Mouse (Mus musculus): Measurements from ENCODE around the gene Etfrf1. TPM values are rescaled to one million over a fixed set of nuclear protein-coding genes. Genes with fewer than 3 reads are reported as not detected.

The Etfrf1 gene
- polyA plus RNA-seq, 1 experiment, result 5.1 TPM

DNA sequence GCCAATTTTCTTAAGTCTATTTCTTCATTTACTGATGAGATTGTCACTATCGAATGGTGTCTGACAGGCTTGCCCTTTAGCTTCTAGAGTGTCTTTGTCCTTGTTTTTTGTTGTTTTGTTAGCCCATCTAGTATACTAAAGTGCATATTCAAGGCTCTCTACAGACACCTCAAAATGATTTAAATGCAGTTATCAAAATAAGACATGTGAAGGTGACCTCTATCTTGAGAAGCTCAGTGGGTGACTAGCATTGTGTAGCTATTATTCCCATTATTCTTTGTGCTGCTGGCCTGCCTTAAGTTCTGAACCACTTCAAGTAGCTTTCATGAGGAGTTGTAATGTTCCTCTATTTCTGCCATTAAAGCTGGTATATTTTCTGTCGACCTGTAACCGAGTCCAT is 4.9 kb downstream of the Etfrf1 start:
- no peak for DNase-seq
- Histone ChIP-seq H3K27ac (ENCODE audit: control insufficient read depth, insufficient read depth, low read length) (no peak overlapping the region), H3K4me1 (replicated peaks; ENCODE audit: control insufficient read depth, insufficient read depth, low read length) (no peaks in the 10 kb centered on the region), H3K36me3 (ENCODE audit: control insufficient read depth, insufficient read depth, low read length) (peaks cover 29% of the 10 kb centered on the region), H3K4me3 (ENCODE audit: control insufficient read depth, insufficient read depth, low read length) (no peak overlapping the region), H3K27me3 (ENCODE audit: control insufficient read depth, insufficient read depth, low read length) (no peaks in the 10 kb centered on the region)
- no peak for TF ChIP-seq POLR2A (IDR thresholded peaks at IDR 0.05; ENCODE audit: control insufficient read depth, extremely low read depth, insufficient read depth, low read length, poor library complexity)
- no peak for TF ChIP-seq CTCF (IDR thresholded peaks at IDR 0.05; ENCODE audit: borderline replicate concordance, control insufficient read depth, extremely low read depth, insufficient read depth, low read length, poor library complexity)
- 89% methylated on average over 3 of the region's 3 CpGs for WGBS

DNA sequence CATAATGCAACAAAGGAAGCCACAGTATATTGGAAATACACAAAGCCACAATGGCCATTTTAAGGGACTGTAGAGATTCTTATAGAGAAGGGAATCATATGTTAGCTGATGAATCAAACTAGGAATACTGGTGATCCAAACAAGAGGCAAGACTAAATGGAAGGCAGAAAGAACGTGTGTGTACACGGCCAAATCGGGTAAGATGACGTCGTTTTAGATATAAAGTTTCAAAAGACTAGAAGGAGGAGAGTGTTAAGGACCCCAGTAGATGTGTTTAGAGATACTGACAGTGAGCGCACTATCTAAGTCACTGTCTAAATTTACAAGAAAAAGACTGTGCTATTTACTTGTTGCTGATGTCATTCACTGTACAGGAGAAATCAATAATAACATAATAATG is 13.3 kb downstream of the Etfrf1 start:
- H3K36me3 ChIP-seq (ENCODE audit: control insufficient read depth, insufficient read depth, low read length), result peaks cover 32% of the 10 kb centered on the region
- WGBS, result 97% methylated on average over 6 of the region's 6 CpGs
- H3K27me3 ChIP-seq (ENCODE audit: control insufficient read depth, insufficient read depth, low read length), result no peaks in the 10 kb centered on the region
- no peak for TF ChIP-seq CTCF (IDR thresholded peaks at IDR 0.05; ENCODE audit: borderline replicate concordance, control insufficient read depth, extremely low read depth, insufficient read depth, low read length, poor library complexity)
- TF ChIP-seq POLR2A (IDR thresholded peaks at IDR 0.05; ENCODE audit: control insufficient read depth, extremely low read depth, insufficient read depth, low read length, poor library complexity), result no peak
- no peak overlapping the region for H3K4me3 ChIP-seq (ENCODE audit: control insufficient read depth, insufficient read depth, low read length)
- no peaks in the 10 kb centered on the region for H3K4me1 ChIP-seq (replicated peaks; ENCODE audit: control insufficient read depth, insufficient read depth, low read length)
- DNase-seq, result no peak
- no peak overlapping the region for H3K27ac ChIP-seq (ENCODE audit: control insufficient read depth, insufficient read depth, low read length)

DNA sequence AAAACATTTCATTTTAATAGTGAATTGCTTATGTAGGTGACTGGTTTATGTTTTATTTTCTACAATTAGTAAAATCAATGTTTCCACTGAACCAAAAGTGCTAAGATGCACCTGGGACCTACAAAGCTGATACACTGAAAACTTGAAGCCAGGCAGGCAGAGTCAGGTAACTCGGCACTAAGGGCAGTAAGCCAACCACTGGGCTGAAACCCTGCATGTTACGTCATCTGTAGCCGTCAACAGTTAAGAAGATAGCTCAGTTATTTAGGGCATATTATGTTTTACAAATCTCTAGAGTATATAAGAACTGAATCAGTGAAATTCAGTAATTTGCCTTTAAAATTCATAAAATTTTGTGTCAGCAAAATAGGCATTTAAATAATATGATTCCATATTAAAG is 15.4 kb downstream of the Etfrf1 start:
- TF ChIP-seq CTCF (IDR thresholded peaks at IDR 0.05; ENCODE audit: borderline replicate concordance, control insufficient read depth, extremely low read depth, insufficient read depth, low read length, poor library complexity) (no peak), POLR2A (IDR thresholded peaks at IDR 0.05; ENCODE audit: control insufficient read depth, extremely low read depth, insufficient read depth, low read length, poor library complexity) (no peak)
- DNase-seq, result no peak
- Histone ChIP-seq H3K27me3 (ENCODE audit: control insufficient read depth, insufficient read depth, low read length) (no peaks in the 10 kb centered on the region), H3K36me3 (ENCODE audit: control insufficient read depth, insufficient read depth, low read length) (peaks cover 33% of the 10 kb centered on the region), H3K4me1 (replicated peaks; ENCODE audit: control insufficient read depth, insufficient read depth, low read length) (no peaks in the 10 kb centered on the region), H3K4me3 (ENCODE audit: control insufficient read depth, insufficient read depth, low read length) (no peak overlapping the region), H3K27ac (ENCODE audit: control insufficient read depth, insufficient read depth, low read length) (no peak overlapping the region)
- 94% methylated on average over 3 of the region's 3 CpGs for WGBS

DNA sequence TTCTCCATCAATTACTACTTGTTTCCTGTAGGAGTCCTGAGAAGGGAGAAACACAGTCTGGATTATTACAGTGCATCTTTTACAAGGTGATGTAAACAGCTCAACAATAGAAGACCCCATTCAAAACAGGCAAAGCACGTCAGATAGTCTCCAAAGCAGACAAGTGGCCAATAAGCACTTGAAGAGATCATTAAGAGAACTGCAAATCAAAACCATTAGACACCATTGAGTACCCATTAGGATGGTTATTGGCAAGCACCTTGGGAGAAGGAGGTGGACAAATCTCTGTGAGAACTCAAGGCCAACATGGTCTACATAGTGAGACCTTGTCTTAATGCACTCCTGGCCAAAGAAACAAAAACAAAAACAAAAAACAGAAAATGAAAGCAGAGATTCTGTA is 23.5 kb downstream of the Etfrf1 start:
- no peak for DNase-seq
- no peak for TF ChIP-seq CTCF (IDR thresholded peaks at IDR 0.05; ENCODE audit: borderline replicate concordance, control insufficient read depth, extremely low read depth, insufficient read depth, low read length, poor library complexity)
- TF ChIP-seq POLR2A (IDR thresholded peaks at IDR 0.05; ENCODE audit: control insufficient read depth, extremely low read depth, insufficient read depth, low read length, poor library complexity), result no peak
- 96% methylated on average over 1 of the region's 1 CpGs for WGBS
- H3K4me1 ChIP-seq (replicated peaks; ENCODE audit: control insufficient read depth, insufficient read depth, low read length), result no peaks in the 10 kb centered on the region
- H3K36me3 ChIP-seq (ENCODE audit: control insufficient read depth, insufficient read depth, low read length), result peaks cover 43% of the 10 kb centered on the region
- no peak overlapping the region for H3K27ac ChIP-seq (ENCODE audit: control insufficient read depth, insufficient read depth, low read length)
- H3K4me3 ChIP-seq (ENCODE audit: control insufficient read depth, insufficient read depth, low read length), result no peak overlapping the region
- H3K27me3 ChIP-seq (ENCODE audit: control insufficient read depth, insufficient read depth, low read length), result no peaks in the 10 kb centered on the region

GRCm38 (mm10) chr6:145235367-145235766 is 24.4 kb downstream of the Etfrf1 start:
- WGBS, result 90% methylated on average over 6 of the region's 6 CpGs
- H3K36me3 ChIP-seq (ENCODE audit: control insufficient read depth, insufficient read depth, low read length), result peaks cover 47% of the 10 kb centered on the region

DNA sequence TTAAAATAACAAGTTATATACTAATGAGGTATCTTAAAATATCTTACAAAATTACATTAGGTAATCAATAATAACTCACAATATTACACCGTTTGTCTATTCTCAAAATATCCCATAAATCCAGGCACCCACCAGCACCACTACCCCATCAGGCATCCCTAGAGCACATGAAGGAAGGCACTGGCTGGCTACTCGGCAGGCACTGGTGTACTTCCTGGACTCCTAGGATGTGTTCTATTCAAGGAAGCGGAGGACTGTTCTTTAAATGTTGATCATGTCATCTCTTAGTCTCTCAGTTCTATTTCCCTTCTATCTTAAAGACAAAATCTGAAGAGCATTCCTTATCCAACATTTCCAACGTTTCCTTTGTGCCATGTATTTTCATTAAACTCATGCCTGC is 26.2 kb downstream of the Etfrf1 start:
- WGBS, result 90% methylated on average over 4 of the region's 4 CpGs
- no peaks in the 10 kb centered on the region for H3K4me1 ChIP-seq (replicated peaks; ENCODE audit: control insufficient read depth, insufficient read depth, low read length)

More at GRCm38 (mm10) chr6:145235367-145235766, 24.4 kb downstream of the Etfrf1 start:
- H3K27me3 ChIP-seq (ENCODE audit: control insufficient read depth, insufficient read depth, low read length), result no peaks in the 10 kb centered on the region
- TF ChIP-seq POLR2A (IDR thresholded peaks at IDR 0.05; ENCODE audit: control insufficient read depth, extremely low read depth, insufficient read depth, low read length, poor library complexity) (no peak), CTCF (IDR thresholded peaks at IDR 0.05; ENCODE audit: borderline replicate concordance, control insufficient read depth, extremely low read depth, insufficient read depth, low read length, poor library complexity) (no peak)
- H3K4me3 ChIP-seq (ENCODE audit: control insufficient read depth, insufficient read depth, low read length), result no peak overlapping the region
- no peaks in the 10 kb centered on the region for H3K4me1 ChIP-seq (replicated peaks; ENCODE audit: control insufficient read depth, insufficient read depth, low read length)
- H3K27ac ChIP-seq (ENCODE audit: control insufficient read depth, insufficient read depth, low read length), result no peak overlapping the region
- no peak for DNase-seq

GRCm38 (mm10) chr6:145240285-145240684 is 29.4 kb downstream of the Etfrf1 start:
- 97% methylated on average over 6 of the region's 6 CpGs for WGBS
- no peaks in the 10 kb centered on the region for H3K4me1 ChIP-seq (replicated peaks; ENCODE audit: control insufficient read depth, insufficient read depth, low read length)
- peaks cover 41% of the 10 kb centered on the region for H3K36me3 ChIP-seq (ENCODE audit: control insufficient read depth, insufficient read depth, low read length)
- no peak for DNase-seq
- no peaks in the 10 kb centered on the region for H3K27me3 ChIP-seq (ENCODE audit: control insufficient read depth, insufficient read depth, low read length)
- TF ChIP-seq CTCF (IDR thresholded peaks at IDR 0.05; ENCODE audit: borderline replicate concordance, control insufficient read depth, extremely low read depth, insufficient read depth, low read length, poor library complexity), result no peak
- no peak for TF ChIP-seq POLR2A (IDR thresholded peaks at IDR 0.05; ENCODE audit: control insufficient read depth, extremely low read depth, insufficient read depth, low read length, poor library complexity)
- no peak overlapping the region for H3K4me3 ChIP-seq (ENCODE audit: control insufficient read depth, insufficient read depth, low read length)
- H3K27ac ChIP-seq (ENCODE audit: control insufficient read depth, insufficient read depth, low read length), result no peak overlapping the region

More for the DNA sequence above, 26.2 kb downstream of the Etfrf1 start:
- Histone ChIP-seq H3K27me3 (ENCODE audit: control insufficient read depth, insufficient read depth, low read length) (no peaks in the 10 kb centered on the region), H3K4me3 (ENCODE audit: control insufficient read depth, insufficient read depth, low read length) (no peak overlapping the region), H3K27ac (ENCODE audit: control insufficient read depth, insufficient read depth, low read length) (no peak overlapping the region), H3K36me3 (ENCODE audit: control insufficient read depth, insufficient read depth, low read length) (peaks cover 45% of the 10 kb centered on the region)
- TF ChIP-seq POLR2A (IDR thresholded peaks at IDR 0.05; ENCODE audit: control insufficient read depth, extremely low read depth, insufficient read depth, low read length, poor library complexity), result no peak
- TF ChIP-seq CTCF (IDR thresholded peaks at IDR 0.05; ENCODE audit: borderline replicate concordance, control insufficient read depth, extremely low read depth, insufficient read depth, low read length, poor library complexity), result no peak
- DNase-seq, result no peak
